Mouse (Mus musculus) CD4-positive helper T cell, adult 2 months (primary cell): ENCODE data around the gene Exoc5.

Source experiments
- DNase-seq: peaks from one replicate; pipeline ENCODE4 v3.0.0-alpha.2; 2012; ENCODE audit warnings: low read depth, missing footprints, low spot score

Exoc5 gene

GRCm38 (mm10) chr14:49007979-49008378 lies 58.5 kb downstream of the Exoc5 start:
- DNase-seq: no peak

- no peak for DNase-seq
Observed at GRCm38 (mm10) chr14:49001655-49002054, 64.8 kb downstream of the Exoc5 start.

GRCm38 (mm10) chr14:48998795-48999194 lies 67.7 kb downstream of the Exoc5 start:
- DNase-seq: no peak

GRCm38 (mm10) chr14:48993861-48994260 lies 72.6 kb downstream of the Exoc5 start:
- no peak for DNase-seq

GRCm38 (mm10) chr14:48992070-48992580 lies 74.3 kb downstream of the Exoc5 start:
- DNase-seq: no peak

GRCm38 (mm10) chr14:48991144-48991522 lies 75.3 kb downstream of the Exoc5 start:
- no peak for DNase-seq

- DNase-seq: no peak
Observed at GRCm38 (mm10) chr14:48990471-48991143, 75.8 kb downstream of the Exoc5 start.

- DNase-seq: no peak
Observed at GRCm38 (mm10) chr14:48989831-48990230, 76.6 kb downstream of the Exoc5 start.

GRCm38 (mm10) chr14:48986231-48986630 lies 80.2 kb downstream of the Exoc5 start:
- no peak for DNase-seq

GRCm38 (mm10) chr14:48985673-48986072 lies 80.8 kb downstream of the Exoc5 start:
- DNase-seq: no peak

GRCm38 (mm10) chr14:48978971-48979388 lies 87.5 kb downstream of the Exoc5 start:
- no peak for DNase-seq

- no peak for DNase-seq
Observed at GRCm38 (mm10) chr14:48971546-48971945, 94.9 kb downstream of the Exoc5 start.

- DNase-seq: no peak
Observed at GRCm38 (mm10) chr14:48968670-48969069, 97.8 kb downstream of the Exoc5 start.
